Mouse (Mus musculus) liver, embryonic 14.5 days (tissue): ENCODE results near the gene Suv39h2. TPM values are rescaled to one million over a fixed set of nuclear protein-coding genes. Genes with fewer than 3 reads are reported as not detected.

ENCODE experiments used
- ATAC-seq: fragments of 200-750 bp; cut with Nextera tagmentation; 2 replicates; pipeline ENCODE4 v1.8.0; 2017; ENCODE audit warnings: moderate number of reproducible peaks, mild to moderate bottlenecking, moderate library complexity; ENCODE audit not compliant: insufficient read depth
- DNase-seq, 3 experiments: peaks; one replicate each; pipeline ENCODE4 v3.0.0-alpha.2; 2012 to 2013; ENCODE audit warnings: low read depth in 3 of 3, low spot score in 3 of 3
- H3K27ac ChIP-seq: fragments of 300-500 bp; sonication (generic); 2 replicates; pipeline ENCODE4 v1.5.1; 2014; ENCODE audit warnings: moderate library complexity, mild to moderate bottlenecking, control low read depth, inconsistent platforms
- H3K27me3 ChIP-seq: fragments of 300-500 bp; sonication (generic); 2 replicates; pipeline ENCODE4 v1.6.1; 2014; ENCODE audit warnings: mild to moderate bottlenecking, low read length, moderate library complexity; ENCODE audit not compliant: control insufficient read depth, insufficient read depth
- H3K36me3 ChIP-seq: fragments of 300-500 bp; sonication (generic); replicated peaks from 2 replicates; pipeline ENCODE4 v1.6.1; 2014; ENCODE audit warnings: low read depth; ENCODE audit not compliant: control insufficient read depth, insufficient read depth
- H3K4me1 ChIP-seq, 2 experiments: fragments of 200-500 bp in 1 of 2; fragments of 300-500 bp in 1 of 2; sonication (generic) in 1 of 2; replicated peaks; 2 replicates each; pipeline ENCODE4 v1.6.1; 2012 to 2014; ENCODE audit warnings: antibody characterized with exemption in 1 of 2, inconsistent platforms in 1 of 2, low read length in 1 of 2; ENCODE audit not compliant: control insufficient read depth in 2 of 2, insufficient read depth in 2 of 2
- H3K4me2 ChIP-seq: fragments of 300-500 bp; sonication (generic); 2 replicates; pipeline ENCODE4 v1.6.1; 2014; ENCODE audit warnings: low read depth, mild to moderate bottlenecking, control low read depth, moderate library complexity
- H3K4me3 ChIP-seq, 2 experiments: fragments of 200-500 bp in 1 of 2; fragments of 300-500 bp in 1 of 2; sonication (generic) in 1 of 2; 2 replicates each; pipeline ENCODE4 v1.5.1; 2012 to 2014; ENCODE audit warnings: low read depth in 2 of 2, low read length in 2 of 2, mild to moderate bottlenecking in 2 of 2, control low read depth in 1 of 2, inconsistent platforms in 1 of 2, moderate library complexity in 1 of 2; ENCODE audit not compliant: insufficient read depth in 1 of 2
- H3K9ac ChIP-seq: fragments of 300-500 bp; sonication (generic); replicated peaks from 2 replicates; pipeline ENCODE4 v1.6.1; 2014; ENCODE audit warnings: mild to moderate bottlenecking, control low read depth, moderate library complexity
- H3K9me3 ChIP-seq: fragments of 300-500 bp; sonication (generic); 2 replicates; pipeline ENCODE4 v1.6.1; 2016; ENCODE audit warnings: low read length, mixed read lengths; ENCODE audit not compliant: control insufficient read depth
- CTCF ChIP-seq: IDR thresholded peaks from 2 replicates; pipeline ENCODE4 v1.5.1; 2016; ENCODE audit warnings: antibody characterized with exemption, low read depth, control low read depth
- EP300 ChIP-seq: IDR thresholded peaks from 2 replicates; pipeline ENCODE4 v1.6.1; 2016; ENCODE audit warnings: antibody characterized with exemption, low read depth
- WGBS: fragments of 180-500 bp; shearing (Covaris S2); extraction: QIAGEN DNeasy Blood & Tissue Kit; methylation state at CpG from one replicate; pipeline ENCODE4 v1.1.7; 2014; ENCODE audit not compliant: insufficient replicate concordance; 5-methylcytosine and 5-hydroxymethylcytosine counted together
- polyA plus RNA-seq, 2 experiments: library from polyadenylated mRNA; depleted of rRNA in 1 of 2; stranded (reverse) in 1 of 2; unstranded in 1 of 2; fragments of >200 nt; fragmentation: Nextera tagmentation in 1 of 2; extraction: Ambion mirVana in 1 of 2; gene quantifications; 2 replicates each; pipeline versions ENCODE4 v1.2.1 to v1.2.3; 2012 to 2014

Gene Suv39h2
- polyA plus RNA-seq, 2 experiments = 4.1 to 7.4 TPM

GRCm38 (mm10) chr2:3424579-3424910 is 50.3 kb downstream of the Suv39h2 start:
- Histone ChIP-seq H3K36me3 (no peaks in the 10 kb centered on the region), H3K27ac (no peak overlapping the region), H3K4me1 (peaks cover 3 to 7% of the 10 kb centered on the region in 2 experiments; a peak in 2 of 4 replicates), H3K9me3 (no peaks in the 10 kb centered on the region), H3K27me3 (no peaks in the 10 kb centered on the region), H3K9ac (peak overlapping the region; percentile 62), H3K4me2 (peak overlapping the region; percentile 69), H3K4me3 (peak overlapping the region; percentile 75 to 88)
- TF ChIP-seq CTCF = no peak
- no peak for TF ChIP-seq EP300
- 2% methylated on average over 9 of the region's 10 CpGs for WGBS
- DNase-seq (peak in 2 of 3 experiments; percentile 9 to 23), ATAC-seq (no peak)

DNA sequence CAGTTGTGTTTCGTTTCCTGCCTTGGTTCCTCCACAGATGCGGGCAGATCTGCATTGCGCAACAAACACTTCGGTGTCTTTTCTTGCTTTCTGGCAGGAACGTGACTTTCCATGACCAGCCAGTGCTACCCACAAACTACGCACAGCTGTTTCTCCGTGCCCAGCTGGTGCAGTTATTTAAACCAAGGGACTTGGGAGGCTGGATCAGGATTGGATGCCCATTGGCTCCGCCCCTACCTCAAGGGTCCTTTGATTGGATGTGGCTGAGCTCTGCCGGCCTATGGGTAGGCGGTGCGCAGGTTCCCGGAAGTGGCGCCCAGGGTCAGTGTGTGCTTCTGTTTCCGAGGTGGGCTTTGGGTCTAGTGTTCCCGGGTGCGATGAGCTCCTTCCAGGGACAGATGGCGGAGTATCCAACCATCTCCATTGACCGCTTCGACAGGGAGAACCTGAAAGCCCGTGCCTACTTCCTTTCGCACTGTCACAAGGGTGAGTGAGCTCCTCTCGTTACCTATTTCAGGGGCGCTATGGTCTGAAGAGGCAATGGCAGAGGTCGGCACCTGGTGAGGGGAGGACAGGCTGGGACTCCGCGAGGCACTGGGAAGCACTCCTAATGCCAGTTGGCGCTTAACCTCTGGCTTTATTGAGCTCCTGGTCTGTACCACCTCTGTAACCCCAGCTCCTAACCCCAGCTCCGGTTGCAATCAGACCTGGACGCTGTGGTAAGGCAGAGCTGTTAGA is 50.8 kb downstream of the Suv39h2 start, which contains the start of gene Dclre1c:
TSS of gene Dclre1c (plus strand) at position 291 of the 738 bp plus-strand sequence.
- no peaks in the 10 kb centered on the region for H3K36me3 ChIP-seq
- ATAC-seq = peak; percentile 99
- peak within 1 kb of the TSS; percentile 63 for H3K9ac ChIP-seq
- H3K4me1 ChIP-seq = peaks cover 3 to 7% of the 10 kb centered on the region in 2 experiments; a peak in 2 of 4 replicates
- no peaks in the 10 kb centered on the region for H3K9me3 ChIP-seq
- peak within 1 kb of the TSS; percentile 12; the same call in 1 of the 2 replicates for H3K27ac ChIP-seq
- TF ChIP-seq EP300 (no peak), CTCF (no peak)
- peak; percentile 84 to 92 (median 89) for DNase-seq
- WGBS = under 1% methylated on average over 29 of the region's 29 CpGs
- H3K27me3 ChIP-seq = no peaks in the 10 kb centered on the region
- H3K4me3 ChIP-seq = peak within 1 kb of the TSS; percentile 75 to 88
- H3K4me2 ChIP-seq = peak within 1 kb of the TSS; percentile 69

DNA sequence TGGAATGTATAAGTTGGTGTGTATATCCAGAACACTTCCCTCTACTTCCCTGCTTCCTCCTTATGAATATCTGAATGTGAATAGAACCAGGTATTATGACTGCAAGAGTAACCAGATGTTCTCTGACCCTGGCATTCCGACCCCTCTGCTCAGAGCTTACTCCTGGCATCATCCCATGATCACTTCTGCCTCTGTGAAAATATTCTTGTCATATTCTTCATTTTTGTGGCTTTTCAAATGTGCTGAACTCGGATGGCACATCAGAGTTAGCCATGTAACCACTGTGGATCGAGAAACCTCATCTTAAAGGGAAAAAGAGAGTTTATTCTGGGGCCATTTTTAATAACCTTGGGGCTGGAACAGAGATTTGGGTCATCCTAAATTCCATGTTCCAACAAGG is 52.3 kb downstream of the Suv39h2 start, which contains the start of gene Meig1:
TSS of gene Meig1 (minus strand) at position 101 of the 400 bp plus-strand sequence.
- H3K4me1 ChIP-seq = peaks cover 5 to 9% of the 10 kb centered on the region in 2 experiments; a peak in 2 of 4 replicates
- TF ChIP-seq EP300 (no peak), CTCF (no peak)
- peak within 1 kb of the TSS; percentile 69 for H3K4me2 ChIP-seq
- no peak within 1 kb of the TSS; the same call in 1 of the 2 replicates for H3K27ac ChIP-seq
- H3K9ac ChIP-seq = peak within 1 kb of the TSS; percentile 63; the same call in 1 of the 2 replicates
- DNase-seq = no peak
- peak within 1 kb of the TSS in 1 of 2 experiments; percentile 75; a peak in 2 of 4 replicates for H3K4me3 ChIP-seq
- no peaks in the 10 kb centered on the region for H3K9me3 ChIP-seq
- peaks cover 4% of the 10 kb centered on the region; the same call in 1 of the 2 replicates for H3K27me3 ChIP-seq
- no peaks in the 10 kb centered on the region for H3K36me3 ChIP-seq
- no peak for ATAC-seq
- 52% methylated on average over 3 of the region's 3 CpGs for WGBS

- 67% methylated on average over 4 of the region's 4 CpGs for WGBS
- Histone ChIP-seq H3K9me3 (no peaks in the 10 kb centered on the region), H3K9ac (no peak overlapping the region), H3K36me3 (no peaks in the 10 kb centered on the region), H3K27me3 (peaks cover 4% of the 10 kb centered on the region), H3K4me2 (no peak overlapping the region), H3K4me1 (peaks cover 4 to 9% of the 10 kb centered on the region in 2 experiments; a peak in 2 of 4 replicates), H3K4me3 (no peak overlapping the region), H3K27ac (no peak overlapping the region)
- no peak for TF ChIP-seq CTCF
- no peak for TF ChIP-seq EP300
- no peak for ATAC-seq
- no peak for DNase-seq
These were observed 54.7 kb downstream of the Suv39h2 start for GRCm38 (mm10) chr2:3420157-3420556.

- DNase-seq (peak; percentile 73 to 88 (median 73)), ATAC-seq (peak; percentile 76)
- Histone ChIP-seq H3K4me1 (peaks cover 2 to 5% of the 10 kb centered on the region in 2 experiments; a peak in 2 of 4 replicates), H3K9me3 (no peaks in the 10 kb centered on the region), H3K36me3 (no peaks in the 10 kb centered on the region), H3K27ac (no peak overlapping the region), H3K27me3 (peaks cover 4% of the 10 kb centered on the region), H3K4me2 (peak overlapping the region; percentile 85), H3K9ac (no peak overlapping the region; the same call in 1 of the 2 replicates), H3K4me3 (peak overlapping the region; percentile 44 to 46)
- WGBS = 2% methylated on average over 38 of the region's 38 CpGs
- no peak for TF ChIP-seq CTCF
- TF ChIP-seq EP300 = no peak
These were observed 55.9 kb downstream of the Suv39h2 start for GRCm38 (mm10) chr2:3418883-3419431.
